In genomic region chr4:152173041-152173440, GRCm38 (mm10) we compare ENCODE assay signal across 9 mouse cellular contexts. TPM values are rescaled to one million over a fixed set of nuclear protein-coding genes. Genes with fewer than 3 reads are reported as not detected.
DNase-seq lines count a peak whose midpoint lies in the region; ATAC-seq and TF ChIP-seq lines count a peak whose summit lies in the region.
"Had no signal": no experiment of that assay in that cellular context is flagged by ENCODE, and none has a peak within 500 bp of the region (broad histone marks: within the 10 kb centered on the region; RNA-seq: fewer than 3 reads in every experiment).

No protein-coding gene starts in this region.

- no peak overlapping the region for H3K4me3 ChIP-seq in neural tube, embryonic 15.5 days (replicated peaks)
- no peak overlapping the region for H3K4me3 ChIP-seq in embryonic fibroblast, embryonic 13.5 days (ENCODE audit: insufficient read depth, low read length)
- no peak overlapping the region for H3K4me3 ChIP-seq in liver, embryonic 14.5 days (ENCODE audit: insufficient read depth in 1 of 2, low read depth in 2 of 2, low read length in 2 of 2)

- H3K9me3 ChIP-seq in neural tube, embryonic 15.5 days (replicated peaks): no peaks in the 10 kb centered on the region
- no peaks in the 10 kb centered on the region for H3K9me3 ChIP-seq in liver, embryonic 14.5 days (ENCODE audit: control insufficient read depth, low read length)

- no peak overlapping the region for H3K4me2 ChIP-seq in neural tube, embryonic 15.5 days
- no peak overlapping the region for H3K4me2 ChIP-seq in liver, embryonic 14.5 days (ENCODE audit: low read depth)

- WGBS in neural tube, embryonic 15.5 days: 0% methylated on average over 5 of the region's 5 CpGs
- WGBS in liver, embryonic 14.5 days (ENCODE audit: insufficient replicate concordance): 0% methylated on average over 5 of the region's 5 CpGs

- H3K27ac ChIP-seq in neural tube, embryonic 15.5 days (replicated peaks): no peak overlapping the region
- no peak overlapping the region for H3K27ac ChIP-seq in embryonic fibroblast, embryonic 13.5 days (ENCODE audit: insufficient read depth, low read length)
- no peak overlapping the region for H3K27ac ChIP-seq in liver, embryonic 14.5 days

- peak; percentile 83 for DNase-seq in neural tube, embryonic 10.5 days (ENCODE audit: extremely low spot score, low spot score)
- DNase-seq in adrenal gland, postnatal 36 days: peak; percentile 80 to 83
- peak; percentile 87 for DNase-seq in kidney, postnatal 10 days
- peak; percentile 56 to 60 (median 56) for DNase-seq in liver, embryonic 14.5 days (ENCODE audit: low read depth in 3 of 3, low spot score in 3 of 3)
- DNase-seq in right cerebral cortex, adult 2 months (ENCODE audit: low spot score in 2 of 2): peak; percentile 90 to 93
- peak; percentile 72 for DNase-seq in yolk sac, embryonic 10.5 days (ENCODE audit: low spot score)

- peak; percentile 88 for TF ChIP-seq CTCF in embryonic fibroblast, embryonic 13.5 days (IDR thresholded peaks at IDR 0.05; ENCODE audit: borderline replicate concordance, insufficient read depth, low read length)
- peak; percentile 92 for TF ChIP-seq CTCF in liver, embryonic 14.5 days (IDR thresholded peaks at IDR 0.05; ENCODE audit: low read depth)

- TF ChIP-seq POLR2A in embryonic fibroblast, embryonic 13.5 days (IDR thresholded peaks at IDR 0.05; ENCODE audit: low read depth, low read length): no peak

- TF ChIP-seq EP300 in liver, embryonic 14.5 days (IDR thresholded peaks at IDR 0.05; ENCODE audit: low read depth): no peak

- H3K4me1 ChIP-seq in neural tube, embryonic 15.5 days: peaks cover 12% of the 10 kb centered on the region
- no peaks in the 10 kb centered on the region; the same call in 1 of the 2 replicates for H3K4me1 ChIP-seq in embryonic fibroblast, embryonic 13.5 days (ENCODE audit: control insufficient read depth, insufficient read depth, low read length)
- peaks cover 4 to 5% of the 10 kb centered on the region in 2 experiments; a peak in 3 of 4 replicates for H3K4me1 ChIP-seq in liver, embryonic 14.5 days (replicated peaks; ENCODE audit: control insufficient read depth in 2 of 2, insufficient read depth in 2 of 2, low read length in 1 of 2)

- ATAC-seq in neural tube, embryonic 15.5 days (ENCODE audit: low FRiP score): no peak
- ATAC-seq in liver, embryonic 14.5 days (ENCODE audit: insufficient read depth): no peak

- no peak overlapping the region for H3K9ac ChIP-seq in neural tube, embryonic 15.5 days (replicated peaks)
- no peak overlapping the region for H3K9ac ChIP-seq in liver, embryonic 14.5 days (replicated peaks)

- H3K27me3 ChIP-seq in neural tube, embryonic 15.5 days (replicated peaks): peaks cover 17% of the 10 kb centered on the region
- H3K27me3 ChIP-seq in liver, embryonic 14.5 days (ENCODE audit: control insufficient read depth, insufficient read depth, low read length): no peaks in the 10 kb centered on the region

- H3K36me3 ChIP-seq in neural tube, embryonic 15.5 days: no peaks in the 10 kb centered on the region
- no peaks in the 10 kb centered on the region for H3K36me3 ChIP-seq in liver, embryonic 14.5 days (replicated peaks; ENCODE audit: control insufficient read depth, insufficient read depth, low read depth)

RNA-seq across cellular contexts. Expression of gene Acot7, which starts 4.9 kb away (rescaled TPM):
- 402 and 456 TPM in 2 replicates for polyA plus RNA-seq in neural tube, embryonic 15.5 days (2015; fragmentation: Nextera tagmentation; extraction: Ambion mirVana)
- total RNA-seq in adrenal gland, postnatal 36 days (2021): 10 to 100 TPM; 37.1 to 53.6 TPM
- polyA plus RNA-seq in embryonic fibroblast, embryonic 13.5 days (2011; ENCODE audit: insufficient read length, low read depth, missing spikeins): 79.9 and 108 TPM in 2 replicates
- polyA plus RNA-seq in liver, embryonic 14.5 days (2012; rRNA removed): 10.8 and 12.5 TPM in 2 replicates
- 12.2 and 13.0 TPM in 2 replicates for polyA plus RNA-seq in liver, embryonic 14.5 days (2014; fragmentation: Nextera tagmentation; extraction: Ambion mirVana)

RNA-seq across cellular contexts. Expression of gene Hes2, which starts 14.4 kb away (rescaled TPM):
- polyA plus RNA-seq in neural tube, embryonic 15.5 days (2015; fragmentation: Nextera tagmentation; extraction: Ambion mirVana): not detected in 2 replicates
- not detected for total RNA-seq in adrenal gland, postnatal 36 days (2021)
- polyA plus RNA-seq in embryonic fibroblast, embryonic 13.5 days (2011; ENCODE audit: insufficient read length, low read depth, missing spikeins): not detected in 2 replicates
- 0.01 and 0.02 TPM in 2 replicates for polyA plus RNA-seq in liver, embryonic 14.5 days (2012; rRNA removed)
- polyA plus RNA-seq in liver, embryonic 14.5 days (2014; fragmentation: Nextera tagmentation; extraction: Ambion mirVana): 0.05 TPM in 1 of 2 replicates, not detected in the other
- polyA plus RNA-seq: heart, embryonic 14.5 days had no signal

RNA-seq across cellular contexts. Expression of gene Espn, which starts 20.9 kb away (rescaled TPM):
- polyA plus RNA-seq in neural tube, embryonic 15.5 days (2015; fragmentation: Nextera tagmentation; extraction: Ambion mirVana): 0.31 and 3.3 TPM in 2 replicates
- total RNA-seq in adrenal gland, postnatal 36 days (2021): 1 to 10 TPM; 1.2 to 1.5 TPM
- 0.56 and 0.68 TPM in 2 replicates for polyA plus RNA-seq in embryonic fibroblast, embryonic 13.5 days (2011; ENCODE audit: insufficient read length, low read depth, missing spikeins)
- polyA plus RNA-seq in liver, embryonic 14.5 days (2012; rRNA removed): 1.2 and 1.5 TPM in 2 replicates
- polyA plus RNA-seq in liver, embryonic 14.5 days (2014; fragmentation: Nextera tagmentation; extraction: Ambion mirVana): 1.2 and 1.9 TPM in 2 replicates

RNA-seq across cellular contexts. Expression of gene Tnfrsf25, which starts 57.3 kb away (rescaled TPM):
- polyA plus RNA-seq in neural tube, embryonic 15.5 days (2015; fragmentation: Nextera tagmentation; extraction: Ambion mirVana): 1.2 and 2.4 TPM in 2 replicates
- 1 to 10 TPM; 1.7 to 3.0 TPM for total RNA-seq in adrenal gland, postnatal 36 days (2021)
- polyA plus RNA-seq in embryonic fibroblast, embryonic 13.5 days (2011; ENCODE audit: insufficient read length, low read depth, missing spikeins): 1.9 TPM in 1 of 2 replicates, not detected in the other
- 0.68 and 0.93 TPM in 2 replicates for polyA plus RNA-seq in liver, embryonic 14.5 days (2012; rRNA removed)
- 0.15 and 0.16 TPM in 2 replicates for polyA plus RNA-seq in liver, embryonic 14.5 days (2014; fragmentation: Nextera tagmentation; extraction: Ambion mirVana)
